Mouse (Mus musculus): ENCODE results near the gene Hal.
"Not testable (repeated sequence)": the region's sequence is repeated elsewhere in the genome, so short reads cannot be mapped to it uniquely, and the experiment has no call there.

The Hal gene

DNA sequence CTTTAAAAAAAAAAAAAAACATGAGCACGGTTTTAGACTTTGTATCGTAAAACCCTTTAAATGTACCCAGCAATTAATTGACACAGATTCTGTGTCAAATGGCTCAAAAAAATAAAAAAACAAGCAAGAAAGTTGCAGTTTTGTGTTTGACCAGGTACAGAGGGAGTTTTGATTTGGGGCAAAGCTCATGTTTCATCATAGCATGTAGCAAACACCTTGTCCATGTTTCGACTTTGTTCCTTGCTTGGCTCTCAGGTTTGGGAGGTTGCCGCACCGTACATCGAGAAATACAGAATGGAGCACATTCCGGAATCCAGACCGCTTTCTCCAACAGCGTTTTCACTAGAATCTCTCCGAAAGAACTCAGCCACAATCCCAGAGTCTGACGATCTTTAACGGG, 27.4 kb downstream of the Hal start:
- DNase-seq (ENCODE audit: low read depth, low spot score), result no peak

DNA sequence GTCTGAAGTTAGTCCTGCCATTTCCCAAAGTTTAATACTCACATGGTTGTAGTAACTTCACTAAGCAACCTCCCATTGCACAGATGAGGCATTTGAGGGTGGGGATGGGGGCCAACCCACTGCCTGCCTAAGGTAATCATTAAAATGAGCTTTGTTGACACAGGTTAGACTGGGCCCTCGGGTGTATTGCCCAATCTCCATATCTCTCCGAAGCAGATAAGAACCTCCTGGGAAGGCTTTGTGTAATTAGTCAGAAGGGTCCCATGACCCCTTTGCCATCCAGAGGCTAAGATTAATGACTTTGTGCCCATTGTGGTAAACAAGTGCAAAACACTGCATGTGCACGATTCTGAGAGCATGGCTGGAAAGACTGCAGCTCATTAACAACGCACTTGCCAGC, 29.2 kb downstream of the Hal start:
- no peak for DNase-seq (ENCODE audit: low read depth, low spot score)

DNA sequence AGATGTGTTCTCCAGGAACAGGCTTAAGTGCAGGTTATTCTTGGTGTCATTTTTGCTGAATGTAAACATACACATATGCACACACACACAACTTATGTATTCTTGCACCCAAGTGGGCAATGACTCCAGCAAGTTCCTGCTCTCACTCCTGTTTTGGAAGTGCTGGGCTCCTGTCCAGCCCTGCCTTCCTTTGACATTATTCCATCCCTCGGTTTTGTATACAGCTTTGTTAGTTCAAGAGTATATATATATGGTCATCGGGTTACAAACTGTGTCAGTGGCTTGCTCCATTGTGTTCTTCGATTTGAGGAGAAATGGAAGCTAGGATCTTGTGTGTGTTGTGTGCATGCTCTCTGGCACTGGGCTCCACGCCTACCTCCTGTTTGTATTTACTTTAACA, 29.6 kb downstream of the Hal start:
- DNase-seq (ENCODE audit: low read depth, low spot score), result no peak

DNA sequence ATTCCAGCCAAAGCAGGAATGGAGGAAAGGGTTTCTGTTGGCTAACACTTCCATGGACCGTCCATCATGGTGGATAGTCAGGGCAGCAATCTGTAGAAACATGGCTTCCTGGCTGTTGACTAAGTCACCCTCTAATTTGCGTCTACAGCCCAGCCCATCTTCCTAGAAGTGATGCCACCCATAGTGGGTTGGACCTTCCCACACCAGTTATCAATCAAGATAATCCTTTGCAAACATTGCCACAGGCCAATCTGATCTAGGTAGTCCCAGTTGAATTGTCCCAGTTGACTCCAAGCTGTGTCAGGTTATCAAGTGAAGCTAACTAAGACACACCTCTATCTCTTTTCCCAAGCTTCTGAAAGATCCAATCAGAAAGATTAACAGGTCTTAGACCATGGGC, 30.1 kb downstream of the Hal start:
- no peak for DNase-seq (ENCODE audit: low read depth, low spot score)

DNA sequence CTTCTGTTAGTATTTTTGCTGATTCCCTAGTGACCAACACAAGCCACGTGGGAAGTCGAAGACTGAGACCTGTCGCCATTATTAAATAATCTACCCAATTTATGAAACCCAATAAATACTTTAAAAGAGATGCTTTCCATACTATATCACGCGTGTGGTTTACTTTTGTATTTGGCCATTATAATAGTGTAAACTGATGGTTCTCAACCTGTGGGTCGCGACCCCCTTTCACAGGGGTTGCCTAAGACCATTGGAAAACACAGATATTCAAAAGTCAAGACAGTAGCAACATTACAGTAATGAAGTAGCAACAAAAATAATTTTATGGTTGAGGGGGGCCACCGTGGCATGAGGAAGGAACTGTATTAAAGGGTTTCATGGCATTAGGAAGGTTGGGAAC, 30.6 kb downstream of the Hal start:
- DNase-seq (ENCODE audit: low read depth, low spot score), result no peak

DNA sequence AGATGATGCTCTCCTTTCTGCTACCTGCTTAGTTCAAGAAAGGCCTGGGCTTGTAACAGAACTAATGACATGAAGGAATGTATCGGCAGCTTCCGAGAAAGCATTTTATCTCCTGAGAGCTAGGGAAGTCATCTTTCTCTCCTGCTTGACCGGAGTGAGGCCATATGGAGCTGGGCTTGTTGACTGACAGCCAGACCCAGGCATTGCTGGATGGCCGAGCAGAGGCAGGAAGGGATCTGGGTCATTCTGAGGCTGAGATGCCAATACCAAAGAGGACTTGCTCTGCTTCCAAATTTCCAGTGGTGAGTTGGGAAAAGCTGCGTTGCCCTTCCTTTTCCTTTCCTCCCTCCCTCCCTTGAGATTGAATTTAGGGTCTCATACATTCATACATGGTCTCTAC, 31.2 kb downstream of the Hal start:
- DNase-seq (ENCODE audit: low read depth, low spot score), result no peak

DNA sequence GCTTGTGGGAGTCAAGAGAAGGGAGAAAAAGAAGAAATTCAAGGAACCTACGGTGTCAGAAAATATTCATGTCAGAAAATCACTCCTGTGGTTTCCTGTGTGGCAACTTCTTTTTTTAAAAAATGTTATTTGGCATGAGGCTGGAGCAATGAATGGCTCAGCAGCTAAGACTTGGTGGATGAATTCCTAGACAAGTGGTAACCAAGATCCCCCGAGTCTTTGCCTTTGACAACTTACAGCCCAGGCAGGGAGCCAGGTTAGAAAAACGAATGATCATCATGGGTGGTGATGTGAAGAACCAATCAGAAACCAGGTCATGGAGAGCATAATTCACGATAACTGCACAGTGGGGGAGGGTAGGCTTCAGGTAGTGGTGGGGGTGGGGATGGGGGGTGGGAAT, 32.4 kb downstream of the Hal start:
- no peak for DNase-seq (ENCODE audit: low read depth, low spot score)

DNA sequence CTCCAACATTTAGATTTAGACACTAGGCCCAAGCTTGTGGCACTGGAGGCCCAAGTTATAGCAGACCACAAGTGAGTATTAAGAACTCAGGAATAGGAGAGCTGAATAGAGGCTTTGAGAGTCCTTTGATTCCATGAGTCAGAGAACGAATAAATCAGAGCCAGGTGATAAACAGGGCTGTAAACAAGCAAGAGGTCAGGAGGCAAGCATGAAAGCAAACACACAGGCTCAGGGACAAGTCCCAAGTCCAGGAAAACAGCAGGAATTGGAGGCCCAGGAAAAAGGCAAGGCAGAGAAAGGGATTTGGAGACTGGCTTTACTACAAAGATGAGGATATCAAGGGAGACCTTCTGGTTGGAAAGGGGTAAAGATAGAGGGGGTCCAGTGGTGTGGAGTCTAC, 36.8 kb downstream of the Hal start:
- no peak for DNase-seq (ENCODE audit: low read depth, low spot score)

DNA sequence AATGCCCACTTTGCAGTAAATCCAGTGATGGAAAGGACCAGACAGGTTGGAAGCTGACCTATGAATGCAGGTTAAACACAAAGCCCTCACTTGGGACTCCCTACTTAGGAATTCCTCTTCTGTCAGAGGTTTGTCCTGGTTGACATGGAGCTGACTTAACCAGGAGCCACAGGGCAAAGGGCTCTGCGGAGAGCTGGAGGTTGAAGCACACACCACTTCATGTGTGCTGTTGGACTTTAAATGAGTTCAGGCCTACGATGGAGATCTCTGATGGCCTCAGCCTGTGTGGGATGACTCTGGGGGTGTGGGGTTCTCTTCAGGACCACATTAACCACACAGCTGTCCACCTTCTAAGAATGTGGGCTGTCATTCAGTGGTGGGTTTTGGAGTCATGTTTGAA, 49.7 kb downstream of the Hal start:
- no peak for DNase-seq (ENCODE audit: low read depth, low spot score)

DNA sequence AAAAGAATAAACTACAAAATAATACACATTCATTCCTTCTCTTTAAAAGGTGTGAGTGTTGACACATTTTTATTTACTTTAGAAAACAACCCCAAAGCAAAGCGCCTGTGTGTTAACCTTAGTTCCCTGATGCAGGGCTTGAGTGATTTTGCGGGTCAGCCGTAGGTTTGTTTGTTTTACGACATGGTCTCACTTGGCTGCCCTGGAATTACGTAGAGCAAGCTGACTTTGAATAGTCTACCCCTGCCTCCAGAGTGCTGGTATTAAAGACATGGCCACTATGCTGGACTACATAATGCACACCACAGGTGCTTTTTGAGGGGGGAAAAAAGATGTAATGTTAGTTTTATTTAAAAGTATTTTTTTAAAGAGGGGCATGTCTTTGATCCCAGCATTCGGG, 50.2 kb downstream of the Hal start:
- no peak for DNase-seq (ENCODE audit: low read depth, low spot score)

DNA sequence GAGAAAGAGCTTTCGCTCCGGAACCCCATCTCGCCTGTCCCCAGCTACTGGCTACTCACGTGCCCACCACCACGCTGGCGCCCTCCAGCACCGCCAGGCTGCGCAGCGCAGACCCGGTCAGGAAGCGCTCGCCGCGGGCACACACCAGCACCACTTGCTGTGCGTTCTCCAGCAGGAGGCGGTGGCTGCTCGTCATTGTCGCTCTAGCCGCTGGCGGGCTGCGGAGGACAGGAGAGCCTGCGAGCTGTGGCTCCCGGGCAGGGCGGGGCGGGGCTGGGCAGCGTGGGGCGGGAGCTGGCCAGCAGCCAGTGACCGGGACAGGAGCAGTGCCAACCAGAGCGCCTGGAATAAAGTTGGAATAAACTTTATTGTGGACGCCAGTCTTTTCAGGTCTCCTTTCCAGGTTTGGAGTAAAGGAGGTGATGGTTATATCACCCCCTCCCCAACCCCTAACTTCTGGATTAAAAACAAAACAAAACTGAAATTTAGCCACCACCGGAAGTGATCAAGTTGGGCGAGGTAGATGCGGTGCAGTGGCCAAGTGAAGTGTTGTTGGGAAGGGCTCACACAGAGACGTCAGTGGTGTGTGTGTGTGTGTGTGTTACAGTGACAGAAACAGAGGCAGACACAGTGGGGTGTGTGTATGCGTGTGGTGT, 51.3 kb downstream of the Hal start, which contains the start of gene Amdhd1:
TSS of gene Amdhd1 (minus strand) at position 259 of the 656 bp plus-strand sequence.
- peak; percentile 91 for DNase-seq (ENCODE audit: low read depth, low spot score)

DNA sequence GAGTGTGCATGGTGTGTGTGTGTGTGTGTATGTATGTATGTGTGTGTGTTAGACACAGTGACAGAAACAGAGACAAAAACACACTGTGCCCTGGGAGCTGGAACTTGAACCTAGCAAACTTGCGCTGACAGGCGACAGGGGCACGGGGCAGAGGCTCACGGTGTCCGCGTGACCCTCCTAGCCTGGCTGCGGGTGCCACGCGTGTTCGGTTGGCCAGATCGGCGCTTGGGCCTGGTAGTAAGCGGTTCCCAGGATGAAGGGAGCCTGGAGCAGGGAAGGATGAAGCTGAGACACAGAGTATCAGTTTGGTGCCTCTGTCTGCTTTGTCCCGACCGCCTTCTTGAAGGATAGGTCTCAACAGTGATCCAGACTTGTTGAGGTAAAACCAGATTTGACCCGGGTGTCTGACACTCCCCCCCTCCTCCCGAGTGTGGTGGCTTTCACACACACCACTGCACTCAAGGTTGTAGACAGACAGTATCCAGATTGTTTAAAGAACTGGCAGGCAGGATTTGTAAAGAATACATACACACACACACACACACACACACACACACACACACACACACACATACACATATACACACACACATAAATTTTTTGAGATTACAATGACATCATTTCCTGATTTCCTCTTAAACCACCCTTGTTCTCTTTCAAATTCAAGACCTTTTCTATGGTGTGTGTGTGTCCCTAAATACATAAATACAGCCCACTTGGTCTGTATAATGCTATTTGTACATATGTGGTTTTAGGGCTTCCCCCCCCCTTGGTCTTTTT, 52.1 kb downstream of the Hal start, which contains the start of gene Ccdc38:
TSS of gene Ccdc38 (plus strand) at position 202 of the 780 bp plus-strand sequence.
- DNase-seq (ENCODE audit: low read depth, low spot score), result peak; percentile 67

DNA sequence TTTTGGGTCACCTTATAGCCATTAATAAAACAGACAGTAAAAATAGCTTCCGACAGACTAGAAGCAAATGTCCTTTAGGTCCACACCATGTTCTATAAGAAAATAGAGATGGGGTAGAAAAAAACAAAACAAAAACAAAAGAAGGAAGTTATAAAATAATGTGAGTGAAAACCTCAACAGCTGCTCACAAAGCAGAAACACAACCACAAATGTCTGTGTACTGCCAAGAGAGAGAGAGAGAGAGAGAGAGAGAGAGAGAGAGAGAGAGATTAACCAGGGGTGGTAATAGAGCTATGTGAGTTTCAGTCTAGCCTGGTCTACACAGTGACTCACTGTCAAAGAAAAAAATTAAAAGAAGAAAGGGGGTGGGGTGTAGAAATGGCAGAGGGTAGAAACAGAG, 53.0 kb downstream of the Hal start:
- peak; percentile 57 for DNase-seq (ENCODE audit: low read depth, low spot score)

DNA sequence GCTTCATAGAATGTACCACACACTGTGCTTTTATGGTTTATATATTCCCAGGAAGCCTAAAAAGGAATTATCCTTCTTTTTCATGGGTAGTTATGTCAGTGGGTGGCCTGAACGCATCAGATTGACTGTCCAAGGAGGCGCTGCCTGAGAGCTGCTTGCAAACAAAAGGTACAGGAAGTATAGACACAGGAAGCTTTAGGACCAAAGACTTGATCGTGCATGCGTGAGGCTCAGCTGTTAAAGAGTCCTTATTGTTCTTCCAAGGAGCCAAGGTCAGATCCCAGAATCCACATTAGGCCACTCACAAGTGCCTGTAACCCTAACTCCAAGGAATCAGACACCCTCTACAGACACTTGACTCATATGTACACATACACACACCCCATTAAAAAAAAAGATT, 53.8 kb downstream of the Hal start:
- DNase-seq (ENCODE audit: low read depth, low spot score), result no peak

DNA sequence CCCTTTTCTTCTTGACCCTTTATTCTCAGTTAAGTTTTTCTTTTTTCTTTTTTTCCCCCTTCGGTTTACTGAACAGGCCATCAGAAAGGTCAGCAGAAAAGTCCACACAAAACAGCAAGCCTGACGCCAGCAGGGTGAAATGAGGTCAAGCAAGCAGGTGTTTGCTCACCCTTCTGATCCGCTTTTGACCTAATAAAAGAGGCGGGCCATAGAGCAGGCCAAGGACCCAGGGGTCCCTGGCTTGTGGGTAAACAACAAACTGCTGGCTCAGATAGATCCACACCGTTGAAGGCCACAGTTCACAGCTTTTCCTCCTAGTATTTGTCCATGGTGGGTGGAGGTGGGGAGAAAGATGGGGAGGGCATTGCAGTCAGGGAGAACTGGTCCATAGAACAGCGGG, 54.6 kb downstream of the Hal start:
- DNase-seq (ENCODE audit: low read depth, low spot score), result no peak

DNA sequence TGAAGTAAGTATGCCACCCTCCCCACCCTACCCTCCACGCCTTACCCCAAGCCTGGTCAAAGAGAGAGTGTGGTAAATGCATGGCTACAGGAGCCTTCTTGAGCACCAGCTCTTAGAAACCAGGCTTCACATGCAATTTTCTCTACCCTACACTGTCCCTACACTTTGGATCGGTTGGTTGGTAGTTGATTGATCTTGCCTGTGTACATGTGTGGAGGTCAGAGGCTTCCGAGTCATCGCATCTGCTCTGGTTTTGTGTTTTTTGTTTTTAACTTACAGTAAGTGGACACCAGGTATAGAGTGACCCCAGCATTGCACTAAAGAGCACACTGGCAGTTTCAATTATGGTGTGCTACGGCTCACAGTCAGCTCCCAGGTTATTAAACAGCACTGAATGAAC, 55.6 kb downstream of the Hal start:
- DNase-seq (ENCODE audit: low read depth, low spot score), result no peak

DNA sequence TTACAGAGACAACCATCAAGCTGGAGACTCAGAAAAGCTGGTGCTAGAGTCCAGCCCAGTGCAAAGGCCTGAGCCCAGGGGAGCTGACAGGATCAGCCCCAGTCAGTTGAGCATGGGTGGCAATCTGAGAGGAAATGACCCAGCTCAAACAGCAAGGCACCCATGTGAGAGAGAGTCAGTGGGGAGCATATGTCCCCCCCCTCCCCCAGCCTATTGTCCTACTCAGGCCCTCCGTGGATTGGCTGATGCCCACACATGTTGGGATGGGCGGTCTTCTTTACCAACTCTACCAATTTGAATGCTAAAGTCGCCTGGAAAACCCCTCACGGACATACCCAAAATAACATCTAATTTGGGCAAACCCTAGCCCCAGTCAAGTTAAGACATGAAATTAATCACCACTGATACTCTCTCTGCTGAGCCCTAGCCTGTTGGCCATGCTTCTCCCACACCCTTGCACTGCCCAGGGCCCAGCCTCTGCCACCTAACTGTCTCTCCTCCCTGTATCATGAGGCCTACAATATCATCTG, 59.2 kb downstream of the Hal start:
- no peak for DNase-seq (ENCODE audit: low read depth, low spot score)

DNA sequence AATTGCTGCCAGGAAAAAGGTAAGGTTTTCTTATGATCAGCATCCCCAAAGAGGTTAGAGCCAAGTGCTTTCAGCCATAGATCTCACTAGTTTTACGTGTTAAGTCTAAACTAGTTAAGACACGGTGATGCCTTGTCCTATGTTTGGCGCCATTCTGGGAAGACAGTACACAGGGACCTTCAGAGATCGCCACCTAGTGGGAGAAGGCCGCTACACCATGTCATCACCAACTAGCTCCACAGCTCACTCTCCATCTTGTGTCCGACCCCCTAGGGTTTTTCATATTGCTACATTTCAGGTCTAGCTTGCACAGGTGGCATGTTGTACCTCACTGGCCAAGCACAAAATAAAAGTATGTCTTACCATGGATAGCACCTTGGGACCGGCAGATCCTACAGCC, 60.4 kb downstream of the Hal start:
- peak; percentile 80 for DNase-seq (ENCODE audit: low read depth, low spot score)

DNA sequence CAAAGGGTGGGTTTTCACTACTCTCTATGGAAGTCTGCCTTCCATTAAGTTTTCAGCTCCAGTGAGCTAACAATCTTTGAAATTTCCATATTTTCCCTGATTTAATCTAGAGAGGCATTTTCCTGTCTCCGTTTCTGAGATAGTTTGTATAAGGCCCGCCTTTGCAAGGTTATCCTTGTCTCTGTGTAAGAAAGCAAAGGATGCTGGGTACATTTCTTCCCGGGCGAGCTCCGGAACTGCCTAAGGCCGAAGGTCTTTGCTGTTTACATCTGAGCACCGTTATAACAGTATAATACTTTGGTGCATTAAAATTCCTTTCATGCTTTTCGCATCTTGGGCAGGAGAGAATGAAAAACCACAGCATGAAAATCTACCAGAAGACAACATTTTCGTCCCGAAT, 61.3 kb downstream of the Hal start:
- no peak for DNase-seq (ENCODE audit: low read depth, low spot score)

DNA sequence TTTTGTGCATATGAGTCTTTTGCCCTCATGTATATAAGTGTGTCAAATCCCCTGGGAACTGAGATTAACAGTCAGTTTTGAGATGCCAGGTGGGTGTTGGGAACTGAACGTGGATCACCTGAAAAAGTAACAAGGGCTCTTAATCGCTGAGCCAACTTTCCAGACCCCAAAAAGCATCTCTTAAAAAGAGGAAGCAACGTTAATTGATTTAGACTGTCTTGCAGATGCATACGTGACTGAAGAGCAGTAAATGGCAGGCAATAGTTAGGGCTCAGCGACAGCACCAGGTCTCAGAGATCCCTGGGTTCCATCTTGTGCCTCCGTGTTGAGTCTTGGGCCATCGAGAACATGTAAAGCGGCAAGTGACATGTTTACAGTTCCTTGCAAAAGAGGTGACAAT, 64.0 kb downstream of the Hal start:
- DNase-seq (ENCODE audit: low read depth, low spot score), result peak; percentile 57

DNA sequence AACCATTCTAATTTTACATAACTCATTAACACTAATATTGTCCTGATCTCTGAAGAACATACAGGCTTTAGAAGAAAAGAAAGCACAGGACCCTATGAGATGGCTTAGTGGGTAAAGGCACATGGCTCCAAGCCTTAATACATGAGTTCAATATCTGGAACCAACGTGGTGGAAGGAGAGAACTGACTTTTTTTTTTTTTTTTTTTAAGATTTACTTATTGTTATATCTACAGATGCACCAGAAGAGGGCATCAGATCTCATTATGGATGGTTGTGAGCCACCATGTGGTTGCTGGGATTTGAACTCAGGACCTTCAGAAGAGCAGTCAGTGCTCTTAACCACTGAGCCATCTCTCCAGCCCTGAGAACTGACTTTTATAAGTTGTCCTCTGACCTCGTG, 69.4 kb downstream of the Hal start:
- not testable (repeated sequence) for DNase-seq (ENCODE audit: low read depth, low spot score)

DNA sequence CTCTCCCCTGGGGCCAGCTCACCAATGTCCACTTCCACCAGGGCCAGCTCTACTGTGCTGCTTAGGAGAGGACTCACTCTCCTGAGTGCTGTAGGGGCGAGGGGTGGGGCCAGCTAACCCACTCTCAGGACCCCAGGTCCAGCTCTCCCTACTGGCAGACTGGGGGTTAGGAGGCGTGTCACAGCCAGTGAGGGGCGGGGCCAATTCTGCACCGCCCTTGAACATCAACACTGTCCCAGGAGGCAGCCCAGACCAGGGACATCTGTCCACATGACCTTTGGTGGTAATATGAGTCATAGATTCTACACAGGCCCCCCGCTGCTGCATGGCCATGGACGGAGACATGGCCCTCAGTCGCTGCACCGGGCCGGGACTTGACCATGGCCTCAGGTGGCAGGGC, 71.2 kb downstream of the Hal start:
- DNase-seq (ENCODE audit: low read depth, low spot score), result no peak

DNA sequence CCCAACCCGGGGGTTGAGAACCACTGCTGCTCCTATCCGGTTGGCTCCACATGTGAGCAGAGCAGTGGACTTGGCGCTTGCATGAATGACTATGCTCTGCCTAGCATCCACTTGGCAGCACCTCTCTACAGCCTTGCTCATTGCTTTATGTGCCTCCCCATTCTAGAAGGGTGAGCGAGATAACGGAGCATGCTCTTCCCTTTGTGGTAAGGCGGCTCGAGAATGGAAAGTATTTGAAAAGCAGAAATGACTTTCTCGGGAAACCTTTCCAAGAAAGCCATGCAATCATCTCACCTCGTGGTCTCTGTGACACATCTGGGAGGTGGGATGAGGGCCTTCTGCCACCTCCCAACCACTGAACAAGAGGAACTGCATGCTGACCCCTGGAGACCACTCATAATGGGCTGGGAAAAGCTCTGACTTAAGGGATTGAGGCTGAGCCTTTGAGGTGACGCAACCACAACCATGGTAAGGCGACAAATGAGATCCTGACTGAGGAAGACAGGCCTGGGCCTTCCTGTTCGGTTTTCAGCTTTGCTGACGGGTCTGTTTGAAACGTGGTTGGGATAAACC, 76.0 kb downstream of the Hal start:
- DNase-seq (ENCODE audit: low read depth, low spot score), result no peak

Data from A20 (cell line).